Mouse (Mus musculus) E14TG2a.4 (cell line): ENCODE data around the gene Ly6g5b.
A peak's percentile ranks its signal among the peaks of the same experiment; 100 is the strongest.

Source experiments
- H3K27me3 ChIP-seq: 2 replicates; pipeline ENCODE4 v1.6.1; 2014; ENCODE audit warnings: low read length, control low read depth; ENCODE audit not compliant: insufficient read depth
- H3K36me3 ChIP-seq: 2 replicates; pipeline ENCODE4 v1.6.1; 2014; ENCODE audit warnings: low read length, control low read depth; ENCODE audit not compliant: insufficient read depth
- H3K4me1 ChIP-seq: replicated peaks from 2 replicates; pipeline ENCODE4 v1.6.1; 2014; ENCODE audit warnings: low read depth, low read length, control low read depth
- H3K4me3 ChIP-seq: replicated peaks from 2 replicates; pipeline ENCODE4 v1.5.1; 2014; ENCODE audit warnings: mild to moderate bottlenecking, low read length
- H3K9me3 ChIP-seq: 2 replicates; pipeline ENCODE4 v1.6.1; 2014; ENCODE audit warnings: low read length, control low read depth
- CTCF ChIP-seq: conservative IDR thresholded peaks from 2 replicates; pipeline ENCODE4 v1.5.1; 2014; ENCODE audit warnings: low read length
- NANOG ChIP-seq: IDR thresholded peaks from 2 replicates; pipeline ENCODE4 v1.6.1; 2014; ENCODE audit warnings: borderline replicate concordance, low read length, mixed read lengths
- POU5F1 ChIP-seq: IDR thresholded peaks from 2 replicates; pipeline ENCODE4 v1.6.1; 2014; ENCODE audit warnings: low read length, borderline replicate concordance

The Ly6g5b gene

GRCm38 (mm10) chr17:35115046-35116019, at the start of gene Ly6g5b:
Gene Ly6g5b (minus strand): TSS chr17:35115428.
- TF ChIP-seq CTCF = no peak
- no peak for TF ChIP-seq POU5F1
- no peak for TF ChIP-seq NANOG
- no peaks in the 10 kb centered on the region for H3K27me3 ChIP-seq

GRCm38 (mm10) chr17:35164218-35164567, 49.0 kb upstream of the Ly6g5b start:
- peak overlapping the region; percentile 99 for H3K4me3 ChIP-seq
- TF ChIP-seq NANOG (no peak), CTCF (no peak), POU5F1 (no peak)
- H3K27me3 ChIP-seq = no peaks in the 10 kb centered on the region
- H3K36me3 ChIP-seq = peaks cover 53% of the 10 kb centered on the region
- H3K9me3 ChIP-seq = no peaks in the 10 kb centered on the region
- peaks cover 57% of the 10 kb centered on the region for H3K4me1 ChIP-seq

More at GRCm38 (mm10) chr17:35115046-35116019, at the start of gene Ly6g5b:
- no peak within 1 kb of the TSS for H3K4me3 ChIP-seq
- H3K9me3 ChIP-seq = no peaks in the 10 kb centered on the region
- peaks cover 62% of the 10 kb centered on the region for H3K36me3 ChIP-seq
- H3K4me1 ChIP-seq = peaks cover 61% of the 10 kb centered on the region

GRCm38 (mm10) chr17:35163326-35164081, 48.3 kb upstream of the Ly6g5b start:
- H3K27me3 ChIP-seq = no peaks in the 10 kb centered on the region

GRCm38 (mm10) chr17:35162730-35163129, 47.5 kb upstream of the Ly6g5b start:
- Histone ChIP-seq H3K9me3 (no peaks in the 10 kb centered on the region), H3K27me3 (no peaks in the 10 kb centered on the region), H3K4me1 (peaks cover 72% of the 10 kb centered on the region), H3K4me3 (peak overlapping the region; percentile 99), H3K36me3 (peaks cover 65% of the 10 kb centered on the region)
- TF ChIP-seq CTCF (no peak), POU5F1 (no peak), NANOG (no peak)

More at GRCm38 (mm10) chr17:35163326-35164081, 48.3 kb upstream of the Ly6g5b start:
- TF ChIP-seq CTCF (no peak), NANOG (no peak), POU5F1 (no peak)
- no peaks in the 10 kb centered on the region for H3K9me3 ChIP-seq
- peak overlapping the region; percentile 99 for H3K4me3 ChIP-seq
- peaks cover 60% of the 10 kb centered on the region for H3K36me3 ChIP-seq
- peaks cover 64% of the 10 kb centered on the region for H3K4me1 ChIP-seq

GRCm38 (mm10) chr17:35162121-35162520, 46.9 kb upstream of the Ly6g5b start:
- TF ChIP-seq POU5F1 (no peak), CTCF (no peak), NANOG (no peak)
- peaks cover 78% of the 10 kb centered on the region for H3K4me1 ChIP-seq
- H3K27me3 ChIP-seq = no peaks in the 10 kb centered on the region

GRCm38 (mm10) chr17:35161421-35161820, 46.2 kb upstream of the Ly6g5b start:
- Histone ChIP-seq H3K27me3 (no peaks in the 10 kb centered on the region), H3K4me1 (peaks cover 83% of the 10 kb centered on the region), H3K36me3 (peaks cover 76% of the 10 kb centered on the region), H3K9me3 (no peaks in the 10 kb centered on the region), H3K4me3 (peak overlapping the region; percentile 99)
- TF ChIP-seq CTCF (no peak), NANOG (no peak), POU5F1 (no peak)

More at GRCm38 (mm10) chr17:35162121-35162520, 46.9 kb upstream of the Ly6g5b start:
- peaks cover 69% of the 10 kb centered on the region for H3K36me3 ChIP-seq
- peak overlapping the region; percentile 99 for H3K4me3 ChIP-seq
- no peaks in the 10 kb centered on the region for H3K9me3 ChIP-seq

GRCm38 (mm10) chr17:35159638-35160037, 44.4 kb upstream of the Ly6g5b start:
- Histone ChIP-seq H3K27me3 (no peaks in the 10 kb centered on the region), H3K9me3 (no peaks in the 10 kb centered on the region)

GRCm38 (mm10) chr17:35158850-35159593, 43.8 kb upstream of the Ly6g5b start:
- no peak for TF ChIP-seq CTCF
- no peak for TF ChIP-seq NANOG
- TF ChIP-seq POU5F1 = no peak

More at GRCm38 (mm10) chr17:35159638-35160037, 44.4 kb upstream of the Ly6g5b start:
- no peak overlapping the region for H3K4me3 ChIP-seq
- TF ChIP-seq POU5F1 = no peak
- no peak for TF ChIP-seq NANOG
- no peak for TF ChIP-seq CTCF
- H3K36me3 ChIP-seq = peaks cover 93% of the 10 kb centered on the region
- H3K4me1 ChIP-seq = peaks cover 92% of the 10 kb centered on the region

More at GRCm38 (mm10) chr17:35158850-35159593, 43.8 kb upstream of the Ly6g5b start:
- Histone ChIP-seq H3K9me3 (no peaks in the 10 kb centered on the region), H3K36me3 (peaks cover 100% of the 10 kb centered on the region), H3K27me3 (no peaks in the 10 kb centered on the region), H3K4me3 (no peak overlapping the region), H3K4me1 (peaks cover 98% of the 10 kb centered on the region)
